Mouse (Mus musculus): Measurements from ENCODE around the gene 1700016K19Rik.

Gene 1700016K19Rik

GRCm38 (mm10) chr11:76033359-76033758, 33.6 kb downstream of the 1700016K19Rik start:
- DNase-seq (ENCODE audit: low spot score in 2 of 2), result no peak

- DNase-seq (ENCODE audit: low spot score in 2 of 2), result no peak
These were observed 34.1 kb downstream of the 1700016K19Rik start for GRCm38 (mm10) chr11:76033836-76034235.

GRCm38 (mm10) chr11:76035182-76035581, 35.5 kb downstream of the 1700016K19Rik start:
- no peak for DNase-seq (ENCODE audit: low spot score in 2 of 2)

GRCm38 (mm10) chr11:76037581-76038294, 38.0 kb downstream of the 1700016K19Rik start:
- no peak for DNase-seq (ENCODE audit: low spot score in 2 of 2)

- no peak for DNase-seq (ENCODE audit: low spot score in 2 of 2)
These were observed 39.8 kb downstream of the 1700016K19Rik start for GRCm38 (mm10) chr11:76039271-76040053.

- no peak for DNase-seq (ENCODE audit: low spot score in 2 of 2)
These were observed 40.4 kb downstream of the 1700016K19Rik start for GRCm38 (mm10) chr11:76040106-76040505.

GRCm38 (mm10) chr11:76040761-76041376, 41.2 kb downstream of the 1700016K19Rik start:
- no peak for DNase-seq (ENCODE audit: low spot score in 2 of 2)

- no peak for DNase-seq (ENCODE audit: low spot score in 2 of 2)
These were observed 42.4 kb downstream of the 1700016K19Rik start for GRCm38 (mm10) chr11:76042041-76042638.

- DNase-seq (ENCODE audit: low spot score in 2 of 2), result no peak
These were observed 43.2 kb downstream of the 1700016K19Rik start for GRCm38 (mm10) chr11:76042882-76043281.

GRCm38 (mm10) chr11:76044468-76044867, 44.8 kb downstream of the 1700016K19Rik start:
- no peak for DNase-seq (ENCODE audit: low spot score in 2 of 2)

GRCm38 (mm10) chr11:76045367-76045766, 45.7 kb downstream of the 1700016K19Rik start:
- no peak for DNase-seq (ENCODE audit: low spot score in 2 of 2)

- DNase-seq (ENCODE audit: low spot score in 2 of 2), result no peak
These were observed 50.8 kb downstream of the 1700016K19Rik start for GRCm38 (mm10) chr11:76050509-76050908.

GRCm38 (mm10) chr11:76050967-76051512, 51.3 kb downstream of the 1700016K19Rik start:
- no peak for DNase-seq (ENCODE audit: low spot score in 2 of 2)

GRCm38 (mm10) chr11:76052496-76052895, 52.8 kb downstream of the 1700016K19Rik start:
- no peak for DNase-seq (ENCODE audit: low spot score in 2 of 2)
